Mouse (Mus musculus): ENCODE data around the gene Mettl24.

DNA sequence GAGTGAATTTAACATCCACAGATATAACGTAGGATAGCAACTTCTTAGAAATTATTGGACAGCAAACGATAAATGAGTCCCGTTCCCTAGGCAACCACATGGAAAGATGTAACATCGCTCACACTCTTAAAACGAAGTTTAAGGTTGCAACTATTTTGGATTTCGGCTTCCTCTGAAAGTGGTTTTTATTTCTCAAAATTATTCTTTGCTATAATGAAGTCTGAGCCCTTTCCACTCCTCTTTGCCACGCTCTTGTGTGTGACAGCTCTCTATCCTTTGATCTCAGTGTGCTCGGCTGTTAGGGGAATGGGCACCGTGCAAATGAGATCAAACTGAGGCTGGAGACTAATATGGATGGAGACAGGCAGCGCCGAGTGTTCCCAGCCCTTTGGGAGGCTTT is 92.1 kb downstream of the Mettl24 start:
- TF ChIP-seq POLR2A (IDR thresholded peaks at IDR 0.05; ENCODE audit: borderline replicate concordance, insufficient read depth, low read length) (no peak), CTCF (IDR thresholded peaks at IDR 0.05; ENCODE audit: borderline replicate concordance, insufficient read depth, low read depth, low read length) (no peak)

Data from cerebellum, adult 2 months (tissue).